Mouse (Mus musculus) forebrain, embryonic 14.5 days (tissue): ENCODE measurements around the gene Ehhadh. TPM values are rescaled to one million over a fixed set of nuclear protein-coding genes. Genes with fewer than 3 reads are reported as not detected.

Experiments used
- ATAC-seq: fragments of 200-750 bp; cut with Nextera tagmentation; 2 replicates; pipeline ENCODE4 v1.8.0; 2017; ENCODE audit warnings: mild to moderate bottlenecking, moderate library complexity
- DNase-seq: peaks from one replicate; pipeline ENCODE4 v3.0.0-alpha.2; 2015; ENCODE audit warnings: low spot score
- H3K27ac ChIP-seq: fragments of 300-500 bp; sonication (generic); 2 replicates; pipeline ENCODE4 v1.5.1; 2014; ENCODE audit warnings: low read depth, mild to moderate bottlenecking, control low read depth, low read length, moderate library complexity
- H3K27me3 ChIP-seq: fragments of 300-500 bp; sonication (generic); replicated peaks from 2 replicates; pipeline ENCODE4 v1.6.1; 2014; ENCODE audit warnings: low read length, control low read depth, mixed read lengths; ENCODE audit not compliant: control insufficient read depth, insufficient read depth
- H3K36me3 ChIP-seq: fragments of 300-500 bp; sonication (generic); 2 replicates; pipeline ENCODE4 v1.6.1; 2014; ENCODE audit warnings: low read length, control low read depth; ENCODE audit not compliant: control insufficient read depth, insufficient read depth
- H3K4me1 ChIP-seq: fragments of 300-500 bp; sonication (generic); 2 replicates; pipeline ENCODE4 v1.6.1; 2014; ENCODE audit warnings: antibody characterized with exemption, low read length, control low read depth; ENCODE audit not compliant: control insufficient read depth, insufficient read depth
- H3K4me2 ChIP-seq: fragments of 300-500 bp; sonication (generic); 2 replicates; pipeline ENCODE4 v1.6.1; 2014; ENCODE audit warnings: mild to moderate bottlenecking, control low read depth, low read length
- H3K4me3 ChIP-seq: fragments of 300-500 bp; sonication (generic); 2 replicates; pipeline ENCODE4 v1.5.1; 2014; ENCODE audit warnings: low read depth, low read length, control low read depth
- H3K9ac ChIP-seq: fragments of 300-500 bp; sonication (generic); 2 replicates; pipeline ENCODE4 v1.6.1; 2014; ENCODE audit warnings: mild to moderate bottlenecking, low read length, control low read depth, moderate library complexity
- H3K9me3 ChIP-seq: fragments of 300-500 bp; sonication (generic); replicated peaks from 2 replicates; pipeline ENCODE4 v1.6.1; 2016; ENCODE audit warnings: low read length, control low read depth, mixed read lengths; ENCODE audit not compliant: control insufficient read depth
- WGBS: fragments of 180-500 bp; shearing (Covaris S2); extraction: QIAGEN DNeasy Blood & Tissue Kit; methylation state at CpG from one replicate; pipeline ENCODE4 v1.1.7; 2014; 5-methylcytosine and 5-hydroxymethylcytosine counted together
- polyA plus RNA-seq: library from polyadenylated mRNA; unstranded; fragments of >200 nt; fragmentation: Nextera tagmentation; extraction: Ambion mirVana; gene quantifications from 2 replicates; pipeline ENCODE4 v1.2.1, GENCODE M21; 2014

Ehhadh gene
- polyA plus RNA-seq, 1 experiment from 2014 or later, result 0.97 TPM

DNA sequence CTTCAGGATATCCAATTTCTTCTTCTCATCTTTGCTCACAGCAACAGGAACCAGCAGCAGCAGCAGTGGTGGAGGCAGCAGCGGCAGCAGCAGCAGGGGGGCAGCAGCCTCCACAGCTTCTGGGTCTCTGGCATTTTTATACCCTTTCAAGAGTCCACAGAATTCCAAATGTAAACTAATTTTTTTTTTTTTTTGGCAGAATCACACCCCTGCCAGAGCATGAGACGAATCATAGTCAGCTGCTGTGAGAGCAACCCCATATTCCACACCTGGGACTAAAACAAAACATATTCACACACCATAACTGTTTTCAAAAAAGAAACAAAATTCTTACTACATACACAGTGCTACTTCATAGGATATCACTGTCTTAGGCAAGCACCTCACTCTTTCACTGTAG, 1.6 kb upstream of the Ehhadh start:
- Histone ChIP-seq H3K4me1 (peaks cover 10% of the 10 kb centered on the region), H3K9ac (no peak overlapping the region)
- WGBS, result 73% methylated on average over 2 of the region's 2 CpGs

GRCm38 (mm10) chr16:21788581-21788980, 974 bp upstream of the Ehhadh start:
- no peak overlapping the region for H3K9ac ChIP-seq
- peaks cover 8% of the 10 kb centered on the region for H3K4me1 ChIP-seq
- H3K4me2 ChIP-seq, result no peak overlapping the region
- no peak for DNase-seq
- no peak for ATAC-seq
- H3K27ac ChIP-seq, result no peak overlapping the region
- 0 out of 2 replicates have a peak, but pooled peaks cover 2% of the 10 kb centered on the region for H3K27me3 ChIP-seq
- H3K4me3 ChIP-seq, result no peak overlapping the region
- H3K36me3 ChIP-seq, result no peaks in the 10 kb centered on the region
- WGBS, result 65% methylated on average over 3 of the region's 3 CpGs
- H3K9me3 ChIP-seq, result no peaks in the 10 kb centered on the region

More for the DNA sequence above, 1.6 kb upstream of the Ehhadh start:
- Histone ChIP-seq H3K4me2 (no peak overlapping the region), H3K36me3 (no peaks in the 10 kb centered on the region), H3K27ac (no peak overlapping the region), H3K27me3 (0 out of 2 replicates have a peak, but pooled peaks cover 2% of the 10 kb centered on the region), H3K9me3 (no peaks in the 10 kb centered on the region), H3K4me3 (no peak overlapping the region)
- DNase-seq, result no peak
- ATAC-seq, result no peak

- WGBS, result 88% methylated on average over 8 of the region's 8 CpGs
- no peak overlapping the region for H3K27ac ChIP-seq
- ATAC-seq, result no peak
Observed at GRCm38 (mm10) chr16:21786317-21786716, 1.3 kb downstream of the Ehhadh start.

DNA sequence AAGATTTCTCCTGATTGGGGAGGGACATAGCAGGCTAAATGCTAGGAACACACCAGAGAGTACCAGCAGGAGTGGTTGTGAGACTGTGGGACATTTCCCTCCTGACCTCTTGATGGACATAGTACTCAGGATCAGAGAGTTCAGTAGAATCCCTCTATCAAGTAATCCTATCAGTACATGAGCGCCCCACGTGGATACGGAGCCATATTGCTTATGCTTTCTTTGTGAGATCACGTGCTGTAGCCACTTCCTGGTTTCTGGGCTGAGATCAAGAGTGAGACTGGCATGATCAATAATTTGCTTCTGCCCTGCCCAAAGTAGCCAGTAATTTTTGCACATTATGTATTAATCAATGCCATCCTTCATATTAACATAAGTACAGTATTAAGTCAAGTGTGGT, 2.6 kb downstream of the Ehhadh start:
- WGBS, result 78% methylated on average over 4 of the region's 4 CpGs
- Histone ChIP-seq H3K9me3 (no peaks in the 10 kb centered on the region), H3K36me3 (no peaks in the 10 kb centered on the region), H3K27ac (no peak overlapping the region), H3K4me2 (no peak overlapping the region), H3K27me3 (0 out of 2 replicates have a peak, but pooled peaks cover 2% of the 10 kb centered on the region), H3K9ac (no peak overlapping the region), H3K4me3 (no peak overlapping the region), H3K4me1 (peaks cover 6% of the 10 kb centered on the region; the same call in 1 of the 2 replicates)
- DNase-seq (no peak), ATAC-seq (no peak)

More at GRCm38 (mm10) chr16:21786317-21786716, 1.3 kb downstream of the Ehhadh start:
- Histone ChIP-seq H3K27me3 (0 out of 2 replicates have a peak, but pooled peaks cover 2% of the 10 kb centered on the region), H3K4me2 (no peak overlapping the region), H3K36me3 (no peaks in the 10 kb centered on the region), H3K4me3 (no peak overlapping the region), H3K9me3 (no peaks in the 10 kb centered on the region), H3K4me1 (peaks cover 6% of the 10 kb centered on the region; the same call in 1 of the 2 replicates), H3K9ac (no peak overlapping the region)
- no peak for DNase-seq

DNA sequence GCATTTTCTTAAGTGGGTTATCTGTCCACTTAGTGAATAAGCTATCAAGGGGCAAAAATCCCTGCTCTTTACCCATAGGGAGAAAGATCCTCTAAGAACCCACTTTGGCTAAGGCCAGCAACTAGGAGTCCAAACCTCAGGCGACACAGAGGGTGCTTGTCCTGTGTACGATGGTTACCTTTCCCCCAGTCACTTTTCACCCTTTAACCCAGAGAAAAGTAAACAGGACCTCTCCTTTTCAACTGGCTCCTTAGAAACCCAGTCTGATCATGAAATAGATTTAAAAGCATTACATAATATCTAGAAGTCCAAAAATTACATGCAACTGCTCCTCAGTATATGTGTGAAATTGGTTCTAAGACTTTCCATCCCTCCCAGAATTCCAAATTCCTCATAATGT, 4.8 kb downstream of the Ehhadh start:
- ATAC-seq (no peak), DNase-seq (no peak)
- Histone ChIP-seq H3K9me3 (no peaks in the 10 kb centered on the region), H3K36me3 (no peaks in the 10 kb centered on the region), H3K27me3 (0 out of 2 replicates have a peak, but pooled peaks cover 2% of the 10 kb centered on the region), H3K4me2 (no peak overlapping the region), H3K4me1 (peaks cover 5% of the 10 kb centered on the region; the same call in 1 of the 2 replicates), H3K4me3 (no peak overlapping the region), H3K27ac (no peak overlapping the region), H3K9ac (no peak overlapping the region)
- WGBS, result 73% methylated on average over 2 of the region's 2 CpGs

DNA sequence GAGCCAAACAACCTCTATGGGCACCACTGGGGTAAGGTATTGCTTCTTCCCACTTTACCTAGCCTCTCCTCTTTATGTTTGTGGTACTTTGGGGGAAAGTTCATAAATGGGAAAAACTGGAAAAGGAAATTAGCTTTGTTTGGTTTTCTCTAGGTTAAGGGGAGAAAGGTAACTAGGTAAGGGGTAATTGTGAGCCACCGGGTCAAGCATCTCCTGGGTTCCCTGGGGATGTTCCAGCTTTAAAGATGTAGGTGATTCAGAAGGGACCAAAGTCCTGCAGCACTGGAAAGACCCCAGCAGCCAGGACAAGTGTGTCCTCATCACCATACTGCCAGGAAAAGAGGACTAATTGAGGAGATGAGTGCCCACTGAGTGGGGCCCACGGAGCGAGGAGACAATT, 5.7 kb downstream of the Ehhadh start:
- H3K4me1 ChIP-seq, result no peaks in the 10 kb centered on the region
- no peak for DNase-seq
- WGBS, result 79% methylated on average over 3 of the region's 3 CpGs
- H3K27ac ChIP-seq, result no peak overlapping the region
- no peaks in the 10 kb centered on the region for H3K9me3 ChIP-seq
- no peak overlapping the region for H3K4me3 ChIP-seq
- H3K27me3 ChIP-seq, result 0 out of 2 replicates have a peak, but pooled peaks cover 1% of the 10 kb centered on the region
- H3K9ac ChIP-seq, result no peak overlapping the region
- ATAC-seq, result no peak
- no peak overlapping the region for H3K4me2 ChIP-seq
- no peaks in the 10 kb centered on the region for H3K36me3 ChIP-seq

DNA sequence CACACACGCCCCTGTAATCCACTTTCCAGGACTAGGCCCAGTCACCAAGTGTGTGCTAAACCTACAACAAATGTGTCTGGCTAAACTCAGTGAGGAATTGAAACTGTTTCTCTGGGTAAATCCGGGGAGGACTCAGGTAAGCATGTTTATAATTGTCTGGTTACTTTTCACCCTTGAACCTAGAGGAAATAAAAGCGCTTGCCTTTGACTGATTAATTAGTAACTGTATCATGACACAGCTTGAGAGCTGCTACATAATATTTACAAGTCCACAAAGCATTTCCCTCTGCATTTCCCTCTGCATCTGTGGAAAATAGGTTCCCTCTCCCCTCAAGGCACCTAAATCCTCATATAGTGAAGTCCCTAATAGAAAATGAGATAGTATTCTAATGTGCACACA, 6.3 kb downstream of the Ehhadh start:
- no peak for DNase-seq
- H3K4me3 ChIP-seq, result no peak overlapping the region
- ATAC-seq, result no peak
- no peaks in the 10 kb centered on the region for H3K4me1 ChIP-seq
- H3K27ac ChIP-seq, result no peak overlapping the region
- no peaks in the 10 kb centered on the region for H3K36me3 ChIP-seq
- H3K27me3 ChIP-seq, result no peaks in the 10 kb centered on the region
- no peak overlapping the region for H3K4me2 ChIP-seq
- no peaks in the 10 kb centered on the region for H3K9me3 ChIP-seq
- no peak overlapping the region for H3K9ac ChIP-seq
- WGBS, result 78% methylated on average over 3 of the region's 3 CpGs

DNA sequence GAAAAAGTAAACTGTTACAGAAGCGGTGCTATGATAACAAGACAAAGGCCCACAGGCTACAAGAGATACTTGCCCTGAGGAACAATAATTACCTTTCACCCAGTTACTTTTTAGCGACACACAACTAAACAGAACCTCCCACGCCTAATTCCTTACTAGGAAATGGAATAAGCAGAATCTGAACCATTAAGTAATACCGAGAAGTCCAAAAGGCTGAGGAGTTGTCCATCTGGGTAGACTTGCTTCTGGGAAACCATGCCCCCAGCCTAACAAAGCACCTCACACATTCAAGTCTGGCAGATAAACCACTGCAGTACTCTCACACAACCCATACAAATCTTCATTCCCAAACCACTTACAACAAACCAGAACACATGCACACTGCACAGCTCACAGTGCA, 8.5 kb downstream of the Ehhadh start:
- H3K4me1 ChIP-seq, result no peaks in the 10 kb centered on the region
- DNase-seq (no peak), ATAC-seq (no peak)
- H3K27ac ChIP-seq, result no peak overlapping the region
- H3K4me2 ChIP-seq, result no peak overlapping the region
- H3K9ac ChIP-seq, result no peak overlapping the region
- H3K4me3 ChIP-seq, result no peak overlapping the region
- no peaks in the 10 kb centered on the region for H3K27me3 ChIP-seq
- no peaks in the 10 kb centered on the region for H3K36me3 ChIP-seq
- 90% methylated on average over 4 of the region's 4 CpGs for WGBS
- H3K9me3 ChIP-seq, result no peaks in the 10 kb centered on the region

- H3K4me3 ChIP-seq, result peak overlapping the region; percentile 17; the same call in 1 of the 2 replicates
- no peaks in the 10 kb centered on the region for H3K36me3 ChIP-seq
- H3K4me1 ChIP-seq, result no peaks in the 10 kb centered on the region
- H3K27ac ChIP-seq, result no peak overlapping the region
- ATAC-seq, result no peak
- WGBS, result 47% methylated on average over 3 of the region's 3 CpGs
- peak overlapping the region; percentile 29; the same call in 1 of the 2 replicates for H3K4me2 ChIP-seq
- peak overlapping the region; percentile 29; the same call in 1 of the 2 replicates for H3K9ac ChIP-seq
- H3K27me3 ChIP-seq, result no peaks in the 10 kb centered on the region
- DNase-seq, result peak; percentile 41
- no peaks in the 10 kb centered on the region for H3K9me3 ChIP-seq
Observed at GRCm38 (mm10) chr16:21778293-21778866, 9.2 kb downstream of the Ehhadh start.
